Mouse (Mus musculus) midbrain, postnatal 0 days (tissue): ENCODE results near the gene Car3. TPM values are rescaled to one million over a fixed set of nuclear protein-coding genes. Genes with fewer than 3 reads are reported as not detected.

Source experiments
- ATAC-seq: fragments of 200-750 bp; cut with Nextera tagmentation; 2 replicates; pipeline ENCODE4 v1.8.0; 2017; ENCODE audit warnings: moderate number of reproducible peaks, mild to moderate bottlenecking, moderate TSS enrichment, moderate library complexity; ENCODE audit not compliant: low FRiP score
- DNase-seq: peaks from one replicate; pipeline ENCODE4 v3.0.0-alpha.2; 2015; ENCODE audit warnings: low spot score
- H3K27ac ChIP-seq: fragments of 300-500 bp; sonication (generic); 2 replicates; pipeline ENCODE4 v1.5.1; 2014; ENCODE audit warnings: low read depth, mild to moderate bottlenecking, low read length, mixed read lengths
- H3K27me3 ChIP-seq: fragments of 300-500 bp; sonication (generic); 2 replicates; pipeline ENCODE4 v1.6.1; 2014; ENCODE audit warnings: low read length, control low read depth, mixed read lengths; ENCODE audit not compliant: insufficient read depth
- H3K36me3 ChIP-seq: fragments of 300-500 bp; sonication (generic); 2 replicates; pipeline ENCODE4 v1.6.1; 2014; ENCODE audit warnings: low read length, control low read depth, mixed read lengths; ENCODE audit not compliant: insufficient read depth
- H3K4me1 ChIP-seq: fragments of 300-500 bp; sonication (generic); 2 replicates; pipeline ENCODE4 v1.6.1; 2014; ENCODE audit warnings: mild to moderate bottlenecking, control low read depth, antibody characterized with exemption, low read length, mixed read lengths; ENCODE audit not compliant: insufficient read depth
- H3K4me2 ChIP-seq: fragments of 300-500 bp; sonication (generic); 2 replicates; pipeline ENCODE4 v1.6.1; 2014; ENCODE audit warnings: low read depth, mild to moderate bottlenecking, low read length, mixed read lengths; ENCODE audit not compliant: poor library complexity, severe bottlenecking
- H3K4me3 ChIP-seq: fragments of 300-500 bp; sonication (generic); 2 replicates; pipeline ENCODE4 v1.5.1; 2014; ENCODE audit warnings: low read depth, mild to moderate bottlenecking, low read length, moderate library complexity
- H3K9ac ChIP-seq: fragments of 300-500 bp; sonication (generic); replicated peaks from 2 replicates; pipeline ENCODE4 v1.6.1; 2014; ENCODE audit warnings: mild to moderate bottlenecking, low read length, moderate library complexity, mixed read lengths; ENCODE audit not compliant: poor library complexity, severe bottlenecking
- H3K9me3 ChIP-seq: fragments of 300-500 bp; sonication (generic); 2 replicates; pipeline ENCODE4 v1.6.1; 2016; ENCODE audit warnings: low read length, control low read depth
- CTCF ChIP-seq: IDR thresholded peaks from 2 replicates; pipeline ENCODE4 v1.5.1; 2016; ENCODE audit warnings: antibody characterized with exemption, mild to moderate bottlenecking
- WGBS: fragments of 180-500 bp; shearing (Covaris S2); extraction: QIAGEN DNeasy Blood & Tissue Kit; methylation state at CpG from one replicate; pipeline ENCODE4 v1.1.7; 2014; 5-methylcytosine and 5-hydroxymethylcytosine counted together
- polyA plus RNA-seq: library from polyadenylated mRNA; unstranded; fragments of >200 nt; fragmentation: Nextera tagmentation; extraction: Ambion mirVana; gene quantifications from 2 replicates; pipeline ENCODE4 v1.2.1, GENCODE M21; 2015
- total RNA-seq: library from RNA; depleted of rRNA; stranded (reverse); fragments of >200 nt; gene quantifications from 2 replicates; pipeline ENCODE4 v1.2.3, GENCODE M21; 2014

The Car3 gene
- total and polyA plus RNA-seq, 2 experiments from 2014 or later = 0.99 to 2.5 TPM

DNA sequence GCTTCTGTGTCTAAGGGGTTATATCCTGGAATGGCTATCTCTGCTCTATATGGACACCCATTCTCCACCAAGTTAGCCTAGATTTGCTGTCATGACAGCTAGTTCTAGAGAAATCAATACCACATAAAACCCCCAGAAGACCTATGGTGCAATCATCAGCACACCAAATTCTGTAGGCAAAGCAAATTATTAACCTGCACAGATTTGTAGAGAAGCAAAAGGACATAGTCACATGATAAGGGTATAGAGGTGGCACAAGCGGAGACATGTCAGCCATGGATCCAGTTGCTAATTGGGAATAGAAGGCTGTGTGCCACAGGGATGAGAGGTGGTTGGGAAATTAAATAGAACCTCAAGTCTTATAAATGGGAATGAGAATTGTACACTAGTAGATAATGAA is 24.4 kb upstream of the Car3 start:
- no peaks in the 10 kb centered on the region for H3K27me3 ChIP-seq
- no peak for DNase-seq
- no peaks in the 10 kb centered on the region for H3K4me1 ChIP-seq
- ATAC-seq = no peak
- TF ChIP-seq CTCF = no peak
- no peaks in the 10 kb centered on the region for H3K9me3 ChIP-seq
- H3K27ac ChIP-seq = no peak overlapping the region
- no peak overlapping the region for H3K9ac ChIP-seq
- no peaks in the 10 kb centered on the region for H3K36me3 ChIP-seq
- no peak overlapping the region for H3K4me3 ChIP-seq
- no peak overlapping the region for H3K4me2 ChIP-seq
- 98% methylated on average over 1 of the region's 1 CpGs for WGBS

DNA sequence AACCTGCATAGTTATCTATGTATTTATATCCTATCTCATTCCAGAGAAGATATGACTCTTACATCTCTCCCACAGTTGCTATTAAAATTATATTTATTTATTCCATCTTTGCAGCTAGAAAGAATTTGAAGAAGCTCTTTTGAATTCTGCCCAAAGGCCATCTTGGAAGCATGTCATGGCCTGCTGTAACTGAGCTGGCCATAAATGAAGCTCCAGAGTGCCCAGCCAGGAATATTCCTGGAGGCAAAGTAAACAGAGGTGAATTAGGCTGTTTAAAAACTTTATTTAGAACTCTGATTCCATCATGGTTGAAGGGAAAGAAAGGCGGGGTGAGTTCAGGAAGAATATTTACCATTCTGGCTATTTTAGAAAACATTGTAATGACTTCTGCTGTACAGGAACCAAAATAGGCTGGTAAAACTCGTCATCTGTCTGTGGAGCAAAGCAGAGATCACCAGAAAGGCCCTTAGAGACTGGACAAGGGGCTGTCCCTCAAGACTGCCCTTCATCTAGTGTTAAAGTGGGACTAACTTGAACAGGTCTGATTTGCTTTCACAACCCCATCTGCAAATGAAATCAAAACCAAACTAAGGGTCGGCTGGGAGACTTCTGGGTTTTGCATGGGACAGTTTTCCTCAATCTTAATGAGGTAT is 23.7 kb upstream of the Car3 start:
- no peaks in the 10 kb centered on the region for H3K4me1 ChIP-seq
- H3K36me3 ChIP-seq = no peaks in the 10 kb centered on the region
- DNase-seq (no peak), ATAC-seq (no peak)
- no peak for TF ChIP-seq CTCF
- 83% methylated on average over 3 of the region's 3 CpGs for WGBS
- no peaks in the 10 kb centered on the region for H3K27me3 ChIP-seq
- no peak overlapping the region for H3K9ac ChIP-seq
- no peaks in the 10 kb centered on the region for H3K9me3 ChIP-seq
- H3K27ac ChIP-seq = no peak overlapping the region
- no peak overlapping the region for H3K4me3 ChIP-seq
- no peak overlapping the region for H3K4me2 ChIP-seq

DNA sequence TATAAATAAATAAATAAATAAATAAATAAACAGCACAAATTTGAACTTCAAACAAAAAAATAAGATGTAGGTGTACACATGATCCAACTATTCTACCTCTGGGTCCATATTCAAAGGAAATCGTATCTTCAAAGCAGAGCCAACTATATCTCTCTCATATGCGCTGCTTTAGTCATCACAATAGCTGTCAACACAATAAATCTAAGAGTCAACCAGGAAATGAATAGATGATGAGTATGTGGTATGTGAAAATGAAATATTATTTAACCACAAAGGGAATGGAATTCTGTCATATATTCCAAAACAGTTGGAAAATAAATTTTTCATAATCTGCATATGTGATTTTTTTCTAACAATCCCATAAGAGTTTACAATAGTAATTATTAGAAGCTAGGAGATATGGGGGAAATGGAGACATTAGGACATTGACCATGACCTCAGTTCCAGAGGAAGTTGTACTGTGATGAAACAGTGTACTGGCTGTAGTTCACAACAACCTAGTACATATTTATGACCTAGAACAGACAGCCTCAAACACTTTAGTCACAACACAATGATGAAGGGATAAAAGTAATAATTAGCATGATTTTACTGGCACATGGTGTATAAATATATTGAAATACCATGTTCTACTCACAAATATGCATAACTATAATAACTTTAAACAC is 14.6 kb upstream of the Car3 start:
- Histone ChIP-seq H3K4me1 (no peaks in the 10 kb centered on the region), H3K4me2 (no peak overlapping the region), H3K4me3 (no peak overlapping the region), H3K27ac (no peak overlapping the region), H3K27me3 (no peaks in the 10 kb centered on the region), H3K9me3 (no peaks in the 10 kb centered on the region), H3K36me3 (no peaks in the 10 kb centered on the region), H3K9ac (no peak overlapping the region)
- no peak for TF ChIP-seq CTCF
- DNase-seq = no peak
- WGBS = 91% methylated on average over 2 of the region's 2 CpGs
- no peak for ATAC-seq

DNA sequence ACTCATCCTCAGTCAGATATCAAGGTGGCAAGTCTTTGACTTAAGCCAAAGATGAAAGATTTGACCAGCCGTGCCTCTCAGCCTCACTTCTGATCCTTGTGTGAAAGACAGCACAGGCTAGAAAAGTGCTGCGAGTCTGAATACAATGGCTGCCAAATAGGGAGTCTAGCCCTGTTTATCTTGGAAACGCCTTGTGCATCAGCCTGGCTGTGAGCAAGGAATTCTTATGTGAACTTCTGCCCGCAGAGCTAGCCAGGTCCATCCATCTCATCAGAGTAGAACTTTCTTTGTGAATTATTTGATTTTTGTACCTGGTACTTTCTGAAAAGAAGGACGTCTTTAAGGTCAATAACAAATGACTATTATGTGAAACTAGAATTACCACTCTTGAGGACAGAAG is 9.3 kb upstream of the Car3 start:
- H3K4me1 ChIP-seq = no peaks in the 10 kb centered on the region
- no peaks in the 10 kb centered on the region for H3K36me3 ChIP-seq
- DNase-seq = no peak
- H3K27me3 ChIP-seq = no peaks in the 10 kb centered on the region
- WGBS = 58% methylated on average over 5 of the region's 5 CpGs
- H3K27ac ChIP-seq = no peak overlapping the region
- TF ChIP-seq CTCF = no peak
- no peaks in the 10 kb centered on the region for H3K9me3 ChIP-seq
- no peak overlapping the region for H3K4me3 ChIP-seq
- H3K4me2 ChIP-seq = no peak overlapping the region
- no peak overlapping the region for H3K9ac ChIP-seq
- no peak for ATAC-seq

DNA sequence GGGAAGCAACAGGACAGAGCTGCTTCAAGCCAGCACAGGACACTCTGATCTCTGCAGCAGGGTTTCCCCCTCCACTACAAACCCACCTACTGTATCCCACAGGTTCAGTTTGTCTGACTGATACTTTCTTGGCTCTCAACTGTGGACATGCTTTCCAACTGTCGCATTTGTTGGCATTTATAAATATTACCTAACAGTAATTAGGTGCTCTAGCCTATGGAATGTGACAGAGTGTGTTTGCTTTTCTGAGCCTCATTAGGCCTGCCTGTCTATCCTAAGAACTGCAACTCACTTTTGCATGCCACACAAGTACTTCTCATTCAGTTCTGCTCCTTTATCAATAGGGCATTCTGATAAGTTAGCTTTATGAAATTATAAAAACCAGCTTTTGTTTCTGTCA is 8.9 kb upstream of the Car3 start:
- no peak overlapping the region for H3K4me2 ChIP-seq
- no peak for TF ChIP-seq CTCF
- no peaks in the 10 kb centered on the region for H3K9me3 ChIP-seq
- H3K36me3 ChIP-seq = no peaks in the 10 kb centered on the region
- H3K4me3 ChIP-seq = no peak overlapping the region
- no peak overlapping the region for H3K27ac ChIP-seq
- no peak overlapping the region for H3K9ac ChIP-seq
- no peak for DNase-seq
- H3K27me3 ChIP-seq = no peaks in the 10 kb centered on the region
- H3K4me1 ChIP-seq = no peaks in the 10 kb centered on the region
- 66% methylated on average over 1 of the region's 1 CpGs for WGBS
- no peak for ATAC-seq

DNA sequence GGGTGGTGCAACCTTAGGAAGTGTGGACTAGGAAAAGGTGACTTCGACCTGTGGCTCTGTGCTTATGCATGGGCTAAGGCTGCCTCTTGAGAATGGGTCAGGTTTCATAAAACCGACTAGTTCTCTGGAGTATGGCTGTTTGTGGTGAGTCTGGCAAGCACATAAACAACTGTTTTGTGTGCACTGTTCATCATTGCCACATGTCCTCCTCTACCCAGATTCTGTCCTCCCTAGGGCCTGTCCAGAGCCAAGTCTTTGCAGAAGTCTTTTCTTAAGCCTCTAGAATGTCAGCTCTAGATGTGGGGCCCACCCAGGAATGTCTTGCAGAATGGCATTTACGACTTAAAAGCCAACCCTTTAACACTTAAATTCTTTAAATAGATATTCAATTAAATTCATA is 5.4 kb upstream of the Car3 start:
- no peak overlapping the region for H3K27ac ChIP-seq
- WGBS = 78% methylated on average over 3 of the region's 3 CpGs
- H3K9ac ChIP-seq = no peak overlapping the region
- ATAC-seq (no peak), DNase-seq (no peak)
- H3K4me1 ChIP-seq = no peaks in the 10 kb centered on the region
- no peaks in the 10 kb centered on the region for H3K36me3 ChIP-seq
- H3K4me3 ChIP-seq = no peak overlapping the region
- no peak for TF ChIP-seq CTCF
- H3K27me3 ChIP-seq = no peaks in the 10 kb centered on the region
- H3K9me3 ChIP-seq = no peaks in the 10 kb centered on the region
- H3K4me2 ChIP-seq = no peak overlapping the region
